Mouse (Mus musculus) adrenal gland, postnatal 25 days (tissue): ENCODE data around the gene Trpc7. TPM values are rescaled to one million over a fixed set of nuclear protein-coding genes. Genes with fewer than 3 reads are reported as not detected.

Source experiments
- DNase-seq: peaks from one replicate; pipeline ENCODE4 v3.0.0; 2021; ENCODE audit warnings: mixed read lengths
- total RNA-seq: library from RNA; stranded (reverse); gene quantifications from 2 replicates; pipeline ENCODE4 v1.2.3, GENCODE M21; 2021

The Trpc7 gene
- total RNA-seq, 1 experiment from 2014 or later, result 0.27 TPM

GRCm38 (mm10) chr13:56790683-56791082 lies 105.1 kb downstream of the Trpc7 start:
- DNase-seq, result no peak

GRCm38 (mm10) chr13:56782621-56783020 lies 113.2 kb downstream of the Trpc7 start:
- no peak for DNase-seq

- DNase-seq, result no peak
Measured at GRCm38 (mm10) chr13:56781697-56782096, 114.1 kb downstream of the Trpc7 start.

GRCm38 (mm10) chr13:56780746-56781469 lies 114.9 kb downstream of the Trpc7 start:
- peak; percentile 10 for DNase-seq

GRCm38 (mm10) chr13:56774304-56774703 lies 121.5 kb downstream of the Trpc7 start:
- DNase-seq, result no peak

GRCm38 (mm10) chr13:56773262-56773870 lies 122.4 kb downstream of the Trpc7 start:
- no peak for DNase-seq

GRCm38 (mm10) chr13:56772592-56772991 lies 123.2 kb downstream of the Trpc7 start:
- no peak for DNase-seq

GRCm38 (mm10) chr13:56770786-56771185 lies 125.0 kb downstream of the Trpc7 start:
- DNase-seq, result no peak

GRCm38 (mm10) chr13:56770136-56770578 lies 125.6 kb downstream of the Trpc7 start:
- DNase-seq, result no peak

GRCm38 (mm10) chr13:56769431-56769830 lies 126.4 kb downstream of the Trpc7 start:
- DNase-seq, result no peak

GRCm38 (mm10) chr13:56766211-56766610 lies 129.6 kb downstream of the Trpc7 start:
- DNase-seq, result no peak

GRCm38 (mm10) chr13:56765284-56766032 lies 130.3 kb downstream of the Trpc7 start:
- no peak for DNase-seq

GRCm38 (mm10) chr13:56762446-56763229 lies 133.2 kb downstream of the Trpc7 start:
- no peak for DNase-seq

- peak; percentile 85 for DNase-seq
Measured at GRCm38 (mm10) chr13:56758492-56758891, 137.3 kb downstream of the Trpc7 start.

- DNase-seq, result no peak
Measured at GRCm38 (mm10) chr13:56757201-56757600, 138.6 kb downstream of the Trpc7 start.

- peak; percentile 66 for DNase-seq
Measured at GRCm38 (mm10) chr13:56755871-56756270, 139.9 kb downstream of the Trpc7 start.

GRCm38 (mm10) chr13:56753192-56753951 lies 142.4 kb downstream of the Trpc7 start, which contains the start of gene Gm45623:
Gene Gm45623 (minus strand): TSS chr13:56753827.
- DNase-seq, result peak; percentile 20

GRCm38 (mm10) chr13:56752474-56753191 lies 143.2 kb downstream of the Trpc7 start:
- no peak for DNase-seq

GRCm38 (mm10) chr13:56751774-56752173 lies 144.0 kb downstream of the Trpc7 start:
- no peak for DNase-seq

- no peak for DNase-seq
Measured at GRCm38 (mm10) chr13:56749377-56749776, 146.4 kb downstream of the Trpc7 start.

- no peak for DNase-seq
Measured at GRCm38 (mm10) chr13:56747554-56747953, 148.2 kb downstream of the Trpc7 start.
